Mouse (Mus musculus) liver, postnatal 0 days (tissue): Measurements from ENCODE around the gene Foxo3.

Experiments used
- CTCF ChIP-seq: sonication (generic); IDR thresholded peaks from 2 replicates; pipeline ENCODE4 v1.5.1; 2016; ENCODE audit warnings: antibody characterized with exemption, low read depth
- EP300 ChIP-seq: IDR thresholded peaks from 2 replicates; pipeline ENCODE4 v1.6.1; 2016; ENCODE audit warnings: antibody characterized with exemption, low read depth, mild to moderate bottlenecking

DNA sequence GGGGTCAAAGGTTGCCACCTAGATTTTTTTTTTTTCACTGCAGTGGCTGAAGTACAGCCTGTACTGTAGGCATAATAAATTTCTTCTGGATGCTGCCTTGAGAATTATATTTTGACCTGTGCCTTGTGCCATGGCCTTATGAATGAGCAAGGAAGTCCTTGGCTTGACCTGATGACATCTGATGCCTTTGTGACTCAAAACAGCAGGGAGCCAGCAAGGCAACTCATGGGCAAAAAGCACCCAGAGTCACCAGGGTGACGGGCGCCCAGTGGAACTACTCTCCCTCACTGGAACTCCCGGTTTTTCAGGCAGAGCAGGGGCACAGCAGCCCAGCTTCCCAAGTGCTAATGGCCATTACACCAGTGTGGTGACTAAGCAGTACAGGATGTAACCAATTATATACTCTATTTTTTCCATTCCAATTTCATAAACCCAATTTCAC, 45.4 kb downstream of the Foxo3 start:
- TF ChIP-seq CTCF (no peak), EP300 (no peak)
